Mouse (Mus musculus): ENCODE data around the gene Thtpa. TPM values are rescaled to one million over a fixed set of nuclear protein-coding genes. Genes with fewer than 3 reads are reported as not detected.
A peak's percentile ranks its signal among the peaks of the same experiment; 100 is the strongest.

Gene Thtpa
- polyA plus RNA-seq, 1 experiment, result 7.5 TPM

GRCm38 (mm10) chr14:55076956-55077355, 17.6 kb upstream of the Thtpa start:
- DNase-seq (ENCODE audit: low read depth, low spot score), result no peak

DNA sequence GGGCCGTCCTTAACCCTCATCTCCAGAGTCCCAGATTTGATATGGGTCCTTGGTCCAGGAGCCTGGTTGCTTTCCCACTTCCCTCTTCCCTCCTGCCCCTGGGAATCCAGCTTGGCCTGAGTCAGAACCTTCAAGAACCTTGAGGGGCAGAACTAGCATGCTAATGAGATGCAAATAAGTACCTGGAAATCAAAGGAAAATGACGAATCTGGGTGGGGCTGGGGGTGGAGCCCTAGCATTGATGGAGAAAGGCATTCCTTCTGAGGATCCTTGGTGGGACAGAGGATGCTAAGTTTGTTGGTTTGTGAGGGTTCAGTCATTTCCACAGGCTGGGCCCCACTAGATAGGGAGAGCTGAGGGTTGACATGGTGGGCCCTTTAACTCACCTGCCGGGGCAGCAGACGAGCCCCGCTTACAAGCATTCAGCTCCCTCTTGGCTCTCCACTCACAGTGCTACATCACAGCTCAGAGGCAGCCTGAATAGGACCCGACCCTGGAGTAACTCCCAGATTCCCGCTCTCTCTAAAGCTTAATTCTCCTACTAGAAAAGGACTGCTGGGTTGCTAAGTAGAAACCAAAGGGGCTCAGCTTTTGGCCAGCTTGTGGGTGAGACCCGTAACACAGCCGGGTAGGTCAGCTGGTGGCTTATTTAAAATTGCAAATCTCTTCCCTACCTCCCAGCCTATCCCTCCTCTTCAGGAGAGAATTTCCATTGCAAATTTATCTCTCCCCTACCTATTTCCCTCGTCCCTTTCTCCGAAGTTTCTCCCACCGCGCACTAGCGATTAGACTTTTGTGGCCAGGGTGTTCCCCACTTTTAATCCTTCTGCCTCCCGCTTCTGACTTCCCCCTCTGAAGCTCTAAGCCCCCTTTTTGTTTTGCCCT, 16.9 kb upstream of the Thtpa start:
- no peak for DNase-seq (ENCODE audit: low read depth, low spot score)
- WGBS, result 70% methylated on average over 15 of the region's 15 CpGs

More at GRCm38 (mm10) chr14:55076956-55077355, 17.6 kb upstream of the Thtpa start:
- 82% methylated on average over 3 of the region's 3 CpGs for WGBS

- DNase-seq (ENCODE audit: low read depth, low spot score), result no peak
- 49% methylated on average over 23 of the region's 23 CpGs for WGBS
Observed at GRCm38 (mm10) chr14:55078366-55078989, 16.1 kb upstream of the Thtpa start.

- WGBS, result 20% methylated on average over 8 of the region's 8 CpGs
- DNase-seq (ENCODE audit: low read depth, low spot score), result peak; percentile 19
Observed at GRCm38 (mm10) chr14:55079214-55079970, 15.2 kb upstream of the Thtpa start.

GRCm38 (mm10) chr14:55081105-55081504, 13.5 kb upstream of the Thtpa start:
- DNase-seq (ENCODE audit: low read depth, low spot score), result no peak
- 47% methylated on average over 5 of the region's 5 CpGs for WGBS

DNA sequence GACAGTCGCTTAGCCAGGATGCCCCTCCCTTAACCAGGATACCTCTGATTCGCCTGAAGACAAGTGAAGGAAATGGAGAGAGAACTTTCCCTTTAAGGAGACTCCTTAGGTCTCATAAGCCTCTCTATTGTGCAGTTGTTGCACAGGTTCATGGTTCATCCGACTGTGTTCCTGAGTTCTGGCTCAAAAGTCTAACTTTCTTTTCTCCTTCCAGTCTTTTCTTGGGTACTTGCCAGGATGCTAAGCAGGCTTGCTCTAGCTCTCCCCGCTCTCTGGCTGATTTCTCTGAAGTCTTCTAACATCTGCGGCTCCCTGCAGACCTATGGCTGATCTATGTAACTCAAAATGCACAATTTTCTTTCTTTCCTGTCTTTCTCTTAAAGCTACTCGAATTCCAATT, 11.1 kb upstream of the Thtpa start:
- DNase-seq (ENCODE audit: low read depth, low spot score), result no peak
- 58% methylated on average over 6 of the region's 6 CpGs for WGBS

GRCm38 (mm10) chr14:55085324-55086008, 9.1 kb upstream of the Thtpa start:
- 82% methylated on average over 9 of the region's 9 CpGs for WGBS
- DNase-seq (ENCODE audit: low read depth, low spot score), result no peak

DNA sequence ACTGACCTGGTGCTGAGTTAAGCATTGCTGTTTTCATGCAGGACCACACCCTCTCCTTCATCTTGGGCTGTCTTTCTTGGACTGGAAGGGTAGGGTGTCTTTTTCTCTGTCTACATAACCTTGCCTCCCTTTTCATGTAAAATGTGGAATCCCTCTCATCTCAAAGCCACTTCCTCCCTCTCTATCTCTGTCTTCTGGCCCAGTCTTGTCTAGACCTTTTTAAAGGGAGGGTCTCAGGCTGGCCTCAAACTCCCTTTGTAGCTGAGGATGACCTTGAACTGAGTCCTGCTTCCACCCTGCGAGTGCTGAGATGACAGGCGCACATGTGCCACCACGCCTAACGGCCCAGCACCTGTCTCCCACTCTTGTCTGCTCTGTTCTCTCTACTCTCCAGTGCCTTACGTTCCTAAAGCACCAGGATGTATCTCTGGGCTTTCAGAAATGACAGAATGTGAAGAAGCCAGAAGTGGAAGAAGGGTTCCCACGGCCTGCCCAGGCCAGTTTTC, 8.5 kb upstream of the Thtpa start:
- DNase-seq (ENCODE audit: low read depth, low spot score), result no peak
- WGBS, result 83% methylated on average over 6 of the region's 6 CpGs

DNA sequence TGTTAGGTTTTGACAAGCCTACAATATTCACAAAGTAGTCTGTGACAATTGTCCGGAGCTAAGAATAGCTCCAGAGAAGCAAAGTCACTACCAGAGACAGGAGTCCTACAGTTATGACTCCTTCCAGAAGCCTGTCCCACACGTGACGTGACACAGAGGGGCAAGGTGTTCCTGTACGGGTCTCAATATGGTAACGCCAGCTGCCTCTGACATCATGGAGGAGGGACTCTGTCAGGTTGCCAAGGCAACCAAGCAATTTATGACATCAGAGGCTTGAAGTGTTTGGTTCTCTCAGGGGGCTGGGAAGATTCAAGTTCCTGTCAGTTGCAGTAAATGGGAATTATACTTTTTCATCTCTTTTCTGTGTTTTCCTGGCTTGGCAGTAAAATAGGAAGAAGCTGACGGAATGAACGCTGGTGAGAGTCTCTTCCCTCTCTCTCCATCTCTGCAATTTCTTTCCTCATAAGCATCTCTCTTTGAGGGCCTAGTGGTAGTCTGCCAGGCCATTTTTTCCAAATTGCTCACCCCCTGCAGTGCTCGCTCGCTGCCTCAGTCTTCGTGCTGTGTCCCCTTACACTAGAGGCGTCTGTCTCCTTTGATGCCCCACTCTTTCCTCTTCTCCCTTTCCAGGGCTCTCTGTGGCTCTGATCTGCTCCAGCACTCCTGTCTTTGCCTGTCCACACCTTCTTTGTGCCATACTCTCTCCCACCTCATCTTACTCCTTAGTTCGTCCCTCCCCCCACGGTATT, 5.2 kb upstream of the Thtpa start:
- WGBS, result 75% methylated on average over 13 of the region's 13 CpGs
- no peak for DNase-seq (ENCODE audit: low read depth, low spot score)

- WGBS, result 11% methylated on average over 34 of the region's 34 CpGs
- no peak for DNase-seq (ENCODE audit: low read depth, low spot score)
Observed at GRCm38 (mm10) chr14:55091209-55091865, 3.2 kb upstream of the Thtpa start.

- DNase-seq (ENCODE audit: low read depth, low spot score), result peak; percentile 96
- under 1% methylated on average over 34 of the region's 34 CpGs for WGBS
Observed at GRCm38 (mm10) chr14:55092011-55092577, 2.5 kb upstream of the Thtpa start, which contains the start of gene Zfhx2. Gene Zfhx2 (minus strand): TSS chr14:55092324.

GRCm38 (mm10) chr14:55093927-55094326, 657 bp upstream of the Thtpa start:
- DNase-seq (ENCODE audit: low read depth, low spot score), result peak; percentile 24
- WGBS, result 48% methylated on average over 6 of the region's 6 CpGs

DNA sequence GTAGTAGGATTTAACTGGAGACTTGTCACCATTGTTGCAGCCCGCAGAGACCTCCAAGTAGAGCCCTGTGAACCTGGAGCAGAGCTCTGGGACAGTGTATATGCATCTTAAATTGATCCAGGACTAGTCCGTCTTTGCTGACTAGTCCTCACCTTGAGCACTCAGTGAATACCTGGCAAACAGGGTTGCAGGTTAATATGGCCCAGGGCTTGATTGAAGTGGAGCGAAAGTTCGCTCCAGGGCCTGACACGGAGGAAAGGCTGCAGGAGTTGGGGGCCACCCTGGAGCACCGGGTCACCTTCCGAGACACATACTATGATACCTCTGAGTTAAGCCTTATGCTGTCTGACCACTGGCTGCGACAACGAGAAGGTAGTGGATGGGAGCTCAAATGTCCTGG, 679 bp downstream of the Thtpa start:
- 34% methylated on average over 9 of the region's 9 CpGs for WGBS
- no peak for DNase-seq (ENCODE audit: low read depth, low spot score)

DNA sequence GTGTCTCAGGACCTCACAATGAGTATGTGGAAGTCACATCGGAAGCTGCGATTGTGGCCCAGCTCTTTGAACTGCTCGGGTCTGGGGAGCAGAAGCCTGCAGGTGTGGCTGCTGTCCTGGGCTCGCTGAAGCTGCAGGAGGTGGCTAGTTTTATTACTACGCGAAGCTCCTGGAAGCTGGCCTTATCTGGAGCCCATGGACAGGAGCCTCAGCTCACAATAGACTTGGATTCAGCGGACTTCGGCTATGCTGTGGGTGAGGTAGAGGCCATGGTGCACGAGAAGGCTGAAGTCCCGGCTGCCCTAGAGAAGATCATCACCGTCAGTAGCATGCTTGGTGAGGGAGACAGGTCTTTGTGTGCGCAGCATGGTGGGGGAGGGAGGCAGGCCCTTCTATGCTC, 1.1 kb downstream of the Thtpa start:
- DNase-seq (ENCODE audit: low read depth, low spot score), result no peak
- 25% methylated on average over 12 of the region's 12 CpGs for WGBS

DNA sequence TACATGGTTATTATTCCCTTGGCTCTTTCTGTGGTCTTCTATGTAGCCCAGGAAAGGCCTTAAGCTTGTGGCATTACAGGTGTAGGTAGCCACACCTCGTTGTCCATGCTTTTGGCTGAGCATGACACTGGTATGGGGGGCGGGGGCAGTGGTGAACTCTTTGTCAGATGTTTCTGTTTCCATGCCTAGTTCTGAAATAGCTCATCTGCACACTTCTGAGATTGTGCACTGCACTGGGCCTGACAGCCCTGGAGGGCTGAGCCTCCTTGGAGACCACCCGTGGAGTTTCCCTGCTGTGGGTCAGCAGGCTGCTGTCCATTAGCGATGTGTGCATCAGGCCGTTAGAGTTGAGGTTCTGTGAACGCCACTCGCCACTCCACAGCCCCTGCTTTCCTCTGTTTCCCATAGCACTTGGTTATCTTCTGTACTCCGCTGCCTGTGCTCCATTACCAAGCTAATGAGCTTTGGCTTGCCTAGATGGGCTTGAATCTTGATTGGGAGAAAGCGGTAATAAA, 2.0 kb downstream of the Thtpa start:
- WGBS, result 67% methylated on average over 9 of the region's 9 CpGs
- no peak for DNase-seq (ENCODE audit: low read depth, low spot score)

DNA sequence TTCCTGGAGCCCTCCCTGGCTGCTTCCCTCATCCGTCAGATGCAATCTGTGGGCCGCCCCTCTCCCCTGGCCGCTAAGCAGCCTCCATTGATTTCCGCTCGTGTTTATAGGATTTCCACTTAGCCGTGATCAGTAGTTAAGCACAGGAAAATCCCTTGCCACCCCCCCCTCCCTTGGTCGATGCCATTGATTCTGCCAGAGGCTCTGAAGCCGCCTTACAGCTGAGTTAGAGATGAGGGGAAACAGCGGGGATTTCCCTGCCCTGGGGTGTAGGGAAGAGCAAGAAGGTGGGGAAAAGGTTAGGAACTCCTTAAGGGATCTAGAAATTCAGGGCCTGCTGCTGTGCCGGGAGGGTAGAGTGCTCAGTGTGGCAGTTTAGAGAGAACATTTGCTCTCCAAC, 3.1 kb downstream of the Thtpa start:
- 79% methylated on average over 10 of the region's 10 CpGs for WGBS
- no peak for DNase-seq (ENCODE audit: low read depth, low spot score)

- no peak for DNase-seq (ENCODE audit: low read depth, low spot score)
- WGBS, result 69% methylated on average over 4 of the region's 4 CpGs
Observed at GRCm38 (mm10) chr14:55098067-55098466, 3.5 kb downstream of the Thtpa start.

DNA sequence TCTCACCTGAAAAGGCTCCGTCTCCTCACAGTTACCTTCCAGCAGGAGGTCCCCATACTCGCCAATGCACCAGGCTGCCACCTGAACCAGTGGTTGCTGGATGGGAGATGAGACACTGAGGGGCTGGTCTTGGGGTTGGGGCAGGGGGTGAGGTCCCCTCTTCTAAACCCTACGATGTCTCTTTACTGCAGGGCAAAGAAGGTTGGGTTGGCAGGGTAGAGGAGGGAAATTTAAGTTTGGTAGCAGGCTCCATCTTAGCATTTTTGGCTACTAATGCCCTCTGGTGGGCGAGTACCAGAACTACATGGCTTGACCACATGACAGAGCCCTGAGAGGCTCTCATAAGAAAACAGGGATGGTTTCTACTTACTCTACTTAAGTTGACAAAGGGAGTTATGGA, 7.0 kb downstream of the Thtpa start:
- no peak for DNase-seq (ENCODE audit: low read depth, low spot score)
- WGBS, result 50% methylated on average over 4 of the region's 4 CpGs
